Mouse (Mus musculus): ENCODE data around the gene Rfwd3. TPM values are rescaled to one million over a fixed set of nuclear protein-coding genes. Genes with fewer than 3 reads are reported as not detected.

The Rfwd3 gene
- total RNA-seq, 2 experiments from 2014 or later = 3.4 to 4.9 TPM

Other genes starting within 250 kb of the Rfwd3 start
- not detected for gene Exosc6, start 243.9 kb downstream of the Rfwd3 start, total RNA-seq (2021)
- gene Clec18a, start 207.8 kb downstream of the Rfwd3 start, total RNA-seq (2021) = under 1 TPM; 0.12 to 0.69 TPM
- 100 to 1,000 TPM; 101 to 105 TPM for gene Pdpr, start 205.6 kb downstream of the Rfwd3 start, total RNA-seq (2021)
- gene Glg1, start 41.0 kb downstream of the Rfwd3 start, total RNA-seq (2021) = 10 to 100 TPM; 33.4 to 34.0 TPM
- under 1 TPM; 0.44 to 0.92 TPM for gene Mlkl, start 38.0 kb upstream of the Rfwd3 start, total RNA-seq (2021)
- 1 to 10 TPM in 1 of 2 experiments, under 1 TPM in 1; 0.71 to 1.5 TPM for gene Fa2h, start 93.6 kb upstream of the Rfwd3 start, total RNA-seq (2021)
- gene Wdr59, start 221.9 kb upstream of the Rfwd3 start, total RNA-seq (2021) = 1 to 10 TPM; 7.1 to 8.1 TPM
- gene Znrf1, start 235.9 kb upstream of the Rfwd3 start, total RNA-seq (2021) = 10 to 100 TPM; 55.6 TPM

Data from gastrocnemius, postnatal 36 days (tissue).